Mouse (Mus musculus): ENCODE results near the gene Mcm6.

DNA sequence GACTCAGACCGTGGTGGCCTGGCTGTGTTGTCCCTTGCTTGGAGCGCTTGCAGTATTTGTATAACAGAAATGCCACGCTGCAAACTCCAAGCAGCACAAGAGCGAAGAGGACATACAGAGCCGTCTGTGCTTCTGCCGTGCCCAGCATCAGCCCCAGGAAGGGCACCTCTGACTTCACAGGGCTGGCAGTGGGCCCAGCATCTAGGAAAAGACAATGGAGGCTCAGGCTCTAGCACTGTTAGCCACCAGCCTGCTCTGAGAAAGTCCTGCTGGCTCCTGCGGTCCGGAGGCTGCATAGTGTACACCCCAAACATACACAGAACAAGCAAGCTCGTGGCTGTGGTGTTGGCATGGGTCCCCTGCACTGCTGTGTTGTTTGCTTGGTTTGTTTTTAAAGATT, 74.3 kb downstream of the Mcm6 start:
- TF ChIP-seq CTCF (IDR thresholded peaks at IDR 0.05) (no peak), POLR2A (IDR thresholded peaks at IDR 0.05; ENCODE audit: insufficient read depth, low read depth, low read length) (no peak)
